ENCODE assay signal across 13 mouse cellular contexts in the genomic region with DNA sequence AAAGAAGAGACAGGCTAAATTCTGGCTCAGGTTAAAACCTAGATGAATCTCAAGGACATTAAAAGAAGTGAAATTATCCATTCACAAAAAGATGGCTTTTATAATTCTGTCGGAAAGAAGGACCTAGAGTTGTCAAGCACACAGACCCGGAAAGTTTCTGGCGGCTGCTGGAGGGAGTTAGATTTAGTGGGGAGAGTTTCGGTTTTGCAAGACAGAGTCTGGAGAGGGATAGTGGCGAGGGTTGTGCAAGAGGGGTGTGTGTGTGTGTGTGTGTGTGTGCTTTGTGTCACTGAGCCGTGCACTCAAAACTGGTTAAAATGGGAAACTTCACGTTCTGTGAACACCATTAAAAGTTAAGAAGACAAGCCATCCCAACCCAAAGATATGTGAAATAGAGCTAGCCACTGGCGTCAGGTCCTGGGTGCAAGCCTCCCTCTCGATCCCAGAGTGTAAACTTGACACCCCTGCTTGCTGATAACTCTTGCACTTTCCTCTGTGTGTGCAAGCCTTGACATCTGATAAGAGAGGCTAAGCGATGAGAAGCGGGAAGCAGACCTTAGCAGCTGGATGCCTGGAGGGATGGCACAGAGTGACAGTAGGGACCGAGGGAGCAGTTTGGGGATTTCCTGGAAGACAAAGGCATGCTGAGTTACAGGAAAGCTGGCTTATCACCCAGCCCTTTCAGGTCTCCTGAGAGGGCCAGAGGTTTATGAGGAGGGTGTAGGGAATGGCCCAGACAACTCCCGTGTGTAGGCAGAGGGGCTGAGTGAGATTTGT. TPM values are rescaled to one million over a fixed set of nuclear protein-coding genes. Genes with fewer than 3 reads are reported as not detected.
DNase-seq lines count a peak whose midpoint lies in the region; TF ChIP-seq lines count a peak whose summit lies in the region.
"Had no signal": no experiment of that assay in that cellular context is flagged by ENCODE, and none has a peak within 500 bp of the region (broad histone marks: within the 10 kb centered on the region; RNA-seq: fewer than 3 reads in every experiment).

No protein-coding gene starts in this region.

- no peak overlapping the region for H3K4me3 ChIP-seq in liver, adult 2 months (ENCODE audit: insufficient read depth, low read depth, low read length)
- H3K4me3 ChIP-seq: limb, embryonic 15.5 days had no signal

- intact Hi-C loops in heart, postnatal 36 days (cut with DNase I) = no loop called here

- H3K27me3 ChIP-seq in liver, adult 2 months (ENCODE audit: control insufficient read depth, insufficient read depth, low read length) = no peaks in the 10 kb centered on the region
- H3K27me3 ChIP-seq: limb, embryonic 15.5 days had no signal

- H3K79me2 ChIP-seq in liver, adult 2 months (ENCODE audit: control insufficient read depth, insufficient read depth, low read length) = no peaks in the 10 kb centered on the region

- H3K4me1 ChIP-seq in liver, adult 2 months (ENCODE audit: control insufficient read depth, insufficient read depth, low read length) = peaks cover 2% of the 10 kb centered on the region; the same call in 1 of the 2 replicates

- TF ChIP-seq POLR2A in liver, adult 2 months (IDR thresholded peaks at IDR 0.05; ENCODE audit: extremely low read depth, insufficient read depth, low read length) = no peak

- no peak overlapping the region for H3K9ac ChIP-seq in liver, adult 2 months (ENCODE audit: low read depth, low read length)
- H3K9ac ChIP-seq: limb, embryonic 15.5 days had no signal

- H3K36me3 ChIP-seq in liver, adult 2 months (ENCODE audit: control insufficient read depth, insufficient read depth, low read length) = no peaks in the 10 kb centered on the region
- H3K36me3 ChIP-seq: limb, embryonic 15.5 days had no signal

- H3K27ac ChIP-seq in liver, adult 2 months (replicated peaks; ENCODE audit: insufficient read depth, low read depth, low read length) = no peak overlapping the region
- H3K27ac ChIP-seq: limb, embryonic 15.5 days had no signal

- peak; percentile 47 to 49 for DNase-seq in heart, adult 18-20 months
- DNase-seq in heart, postnatal 36 days = no peak
- peak; percentile 54 for DNase-seq in adipocyte (ENCODE audit: low spot score)
- DNase-seq in liver, adult 2 months (ENCODE audit: extremely low read depth, low read depth, low spot score) = peak; percentile 46
- peak; percentile 69 for DNase-seq in lung, postnatal 36 days
- DNase-seq in layer of hippocampus, postnatal 36 days = no peak
- no peak for DNase-seq in layer of hippocampus, adult 18-20 months (ENCODE audit: low spot score in 2 of 2)
- DNase-seq in kidney, postnatal 25 days = no peak
- DNase-seq: cerebellum, adult 9-11 months; thymus, postnatal 25 days had no signal

- 26% methylated on average over 13 of the region's 13 CpGs for WGBS in liver, adult 2 months

- no peak for TF ChIP-seq CTCF in liver, adult 2 months (IDR thresholded peaks at IDR 0.05; ENCODE audit: low read depth, low read length)

RNA-seq across cellular contexts. Expression of gene 1600014C23Rik, which starts 8.9 kb away (rescaled TPM):
- 1 to 10 TPM in 1 of 2 experiments, not detected in 1; 1.3 TPM for total RNA-seq in heart, adult 18-20 months (2021)
- not detected for total RNA-seq in heart, postnatal 36 days (2021)
- total RNA-seq in liver, adult 2 months (2014; rRNA removed) = not detected in 2 replicates
- not detected in 2 replicates for polyA plus RNA-seq in liver, adult 2 months (2012; rRNA removed)
- not detected for total RNA-seq in layer of hippocampus, postnatal 36 days (2021)
- not detected for total RNA-seq in layer of hippocampus, adult 18-20 months (2021)
- polyA plus RNA-seq: large intestine, adult 2 months; limb, embryonic 15.5 days; neural tube, embryonic 11.5 days had no signal

RNA-seq across cellular contexts. Expression of gene Tmem63b, which starts 55.9 kb away (rescaled TPM):
- total RNA-seq in heart, adult 18-20 months (2021) = 10 to 100 TPM; 91.7 to 95.7 TPM
- 10 to 100 TPM; 84.6 to 88.1 TPM for total RNA-seq in heart, postnatal 36 days (2021)
- total RNA-seq in liver, adult 2 months (2014; rRNA removed) = 23.0 and 35.4 TPM in 2 replicates
- 98.6 and 99.2 TPM in 2 replicates for polyA plus RNA-seq in liver, adult 2 months (2012; rRNA removed)
- total RNA-seq in layer of hippocampus, postnatal 36 days (2021) = 100 to 1,000 TPM; 171 to 180 TPM
- total RNA-seq in layer of hippocampus, adult 18-20 months (2021) = 100 to 1,000 TPM; 154 to 155 TPM

RNA-seq across cellular contexts. Expression of gene Mrpl14, which starts 56.4 kb away (rescaled TPM):
- 100 to 1,000 TPM; 160 to 167 TPM for total RNA-seq in heart, adult 18-20 months (2021)
- total RNA-seq in heart, postnatal 36 days (2021) = 100 to 1,000 TPM; 140 to 155 TPM
- total RNA-seq in liver, adult 2 months (2014; rRNA removed) = 86.3 and 111 TPM in 2 replicates
- polyA plus RNA-seq in liver, adult 2 months (2012; rRNA removed) = 224 and 259 TPM in 2 replicates
- total RNA-seq in layer of hippocampus, postnatal 36 days (2021) = 10 to 100 TPM; 39.5 to 43.9 TPM
- 10 to 100 TPM; 37.2 to 42.5 TPM for total RNA-seq in layer of hippocampus, adult 18-20 months (2021)

Comparison
In these comparisons a context has a peak if more than half of its experiments do, and no peak if none do; other contexts are left out.
1. DNase-seq: peak in heart, adult 18-20 months (2 of 2), adipocyte (single experiment), liver, adult 2 months (single experiment) and lung, postnatal 36 days (single experiment); none in heart, postnatal 36 days (0 of 2), layer of hippocampus, postnatal 36 days (0 of 2), layer of hippocampus, adult 18-20 months (0 of 2) and kidney, postnatal 25 days (0 of 2).